Mouse (Mus musculus): Measurements from ENCODE around the gene CK137956. TPM values are rescaled to one million over a fixed set of nuclear protein-coding genes. Genes with fewer than 3 reads are reported as not detected.

CK137956 gene
- polyA plus RNA-seq, 1 experiment from 2014 or later = not detected

Other genes with a start within 250 kb of the CK137956 start
- 0.01 and 0.14 TPM in 2 replicates for gene Csmd2, start 16.9 kb upstream of the CK137956 start, polyA plus RNA-seq (2014; fragmentation: Nextera tagmentation; extraction: Ambion mirVana)